25 mouse cellular contexts compared by ENCODE assay signal in genomic region chr10:99113533-99113932, GRCm38 (mm10). TPM values are rescaled to one million over a fixed set of nuclear protein-coding genes. Genes with fewer than 3 reads are reported as not detected.
DNase-seq lines count a peak whose midpoint lies in the region; ATAC-seq and TF ChIP-seq lines count a peak whose summit lies in the region.
"Had no signal": no experiment of that assay in that cellular context is flagged by ENCODE, and none has a peak within 500 bp of the region (broad histone marks: within the 10 kb centered on the region; RNA-seq: fewer than 3 reads in every experiment).

No protein-coding gene starts in this region.

- peak overlapping the region; percentile 28 for H3K4me2 ChIP-seq in intestine, postnatal 0 days (replicated peaks; ENCODE audit: low read depth)
- H3K4me2 ChIP-seq in stomach, embryonic 16.5 days (ENCODE audit: low read depth, low read length): peak overlapping the region; percentile 23
- H3K4me2 ChIP-seq: heart, embryonic 11.5 days; heart, embryonic 15.5 days; hindbrain, embryonic 15.5 days had no signal

- no peak for ATAC-seq in intestine, postnatal 0 days
- no peak for ATAC-seq in stomach, embryonic 16.5 days (ENCODE audit: insufficient read depth, low FRiP score)
- ATAC-seq: CD4-positive, CD25-positive, alpha-beta regulatory T cell, adult 4 months; forebrain, embryonic 16.5 days had no signal

- peak overlapping the region; percentile 36 for H3K27ac ChIP-seq in intestine, postnatal 0 days (ENCODE audit: low read depth, low read length)
- peak overlapping the region; percentile 90 for H3K27ac ChIP-seq in stomach, embryonic 16.5 days (ENCODE audit: low read length)
- H3K27ac ChIP-seq: embryonic facial prominence, embryonic 10.5 days; gastrocnemius, adult 2 months; heart, adult 2 months; heart, embryonic 15.5 days; hindbrain, embryonic 15.5 days had no signal

- H3K4me1 ChIP-seq in intestine, postnatal 0 days (replicated peaks; ENCODE audit: control insufficient read depth, insufficient read depth, low read length): peaks cover 8% of the 10 kb centered on the region
- H3K4me1 ChIP-seq in stomach, embryonic 16.5 days (ENCODE audit: control insufficient read depth, insufficient read depth, low read length): peaks cover 38% of the 10 kb centered on the region

- TF ChIP-seq CTCF in intestine, postnatal 0 days (IDR thresholded peaks at IDR 0.05; ENCODE audit: low read depth): no peak

- H3K9me3 ChIP-seq in intestine, postnatal 0 days (ENCODE audit: control insufficient read depth): no peaks in the 10 kb centered on the region
- H3K9me3 ChIP-seq in stomach, embryonic 16.5 days (replicated peaks; ENCODE audit: control insufficient read depth, low read length): peaks cover 9% of the 10 kb centered on the region
- H3K9me3 ChIP-seq: heart, embryonic 15.5 days; hindbrain, embryonic 15.5 days had no signal

- H3K27me3 ChIP-seq in intestine, postnatal 0 days (replicated peaks; ENCODE audit: control insufficient read depth, insufficient read depth, low read length): no peaks in the 10 kb centered on the region
- H3K27me3 ChIP-seq in stomach, embryonic 16.5 days (ENCODE audit: control insufficient read depth, insufficient read depth, low read length): no peaks in the 10 kb centered on the region
- H3K27me3 ChIP-seq: heart, embryonic 15.5 days; hindbrain, embryonic 15.5 days had no signal

- peak; percentile 18 for DNase-seq in heart, adult 11 months
- no peak for DNase-seq in heart, postnatal 36 days
- DNase-seq in left cerebral cortex, adult 11 months (ENCODE audit: low spot score): no peak
- DNase-seq in gastrocnemius, postnatal 14 days: no peak
- no peak for DNase-seq in left cerebral cortex, postnatal 36 days (ENCODE audit: low spot score in 2 of 2)
- DNase-seq: adrenal gland, adult 8-10 months; adrenal gland, postnatal 36 days; B cell, adult 2 months; cerebellum, adult 2 months; cerebellum, postnatal 10 days; gastrocnemius, adult 2 months; gastrocnemius, postnatal 36 days; heart, adult 2 months; heart, postnatal 14 days; kidney, adult 18-20 months had no signal

- no peak overlapping the region for H3K4me3 ChIP-seq in intestine, postnatal 0 days (ENCODE audit: low read depth, low read length)
- no peak overlapping the region for H3K4me3 ChIP-seq in stomach, embryonic 16.5 days (replicated peaks; ENCODE audit: low read length)
- H3K4me3 ChIP-seq: embryonic facial prominence, embryonic 10.5 days; gastrocnemius, adult 2 months; heart, adult 2 months; heart, embryonic 15.5 days; hindbrain, embryonic 15.5 days had no signal

- intact Hi-C loops in heart, postnatal 36 days (cut with DNase I): no loop called here
- intact Hi-C loops in gastrocnemius, postnatal 14 days (cut with DNase I; ENCODE audit: low total_unique reads): no loop called here
- intact Hi-C loops in left cerebral cortex, postnatal 36 days (cut with DNase I): no loop called here

- 22% methylated on average over 3 of the region's 3 CpGs for WGBS in intestine, postnatal 0 days
- 26% methylated on average over 3 of the region's 3 CpGs for WGBS in stomach, embryonic 16.5 days

- no peak overlapping the region for H3K9ac ChIP-seq in intestine, postnatal 0 days (ENCODE audit: low read depth, low read length)
- H3K9ac ChIP-seq in stomach, embryonic 16.5 days (ENCODE audit: low read length): peak overlapping the region; percentile 36; the same call in 1 of the 2 replicates
- H3K9ac ChIP-seq: heart, embryonic 15.5 days; hindbrain, embryonic 15.5 days had no signal

- peaks cover 7% of the 10 kb centered on the region for H3K36me3 ChIP-seq in intestine, postnatal 0 days (ENCODE audit: control insufficient read depth, insufficient read depth)
- H3K36me3 ChIP-seq in stomach, embryonic 16.5 days (ENCODE audit: control insufficient read depth, insufficient read depth, low read length): peaks cover 17% of the 10 kb centered on the region

RNA-seq across cellular contexts. Expression of gene Galnt4, which starts 5.6 kb away (rescaled TPM):
- 1 to 10 TPM; 3.1 to 3.4 TPM for total RNA-seq in heart, postnatal 36 days (2021)
- 12.9 and 13.2 TPM in 2 replicates for polyA plus RNA-seq in intestine, postnatal 0 days (2015; fragmentation: Nextera tagmentation; extraction: Ambion mirVana)
- polyA plus RNA-seq in stomach, embryonic 16.5 days (2015; fragmentation: Nextera tagmentation; extraction: Ambion mirVana): 41.9 and 44.6 TPM in 2 replicates
- total RNA-seq in gastrocnemius, postnatal 14 days (2021): 1 to 10 TPM; 3.0 to 3.5 TPM
- 1 to 10 TPM; 2.7 to 3.3 TPM for total RNA-seq in left cerebral cortex, postnatal 36 days (2021)

RNA-seq across cellular contexts. Expression of gene Poc1b, which starts 6.7 kb away (rescaled TPM):
- 1 to 10 TPM; 4.9 to 7.2 TPM for total RNA-seq in heart, postnatal 36 days (2021)
- 6.9 and 8.5 TPM in 2 replicates for polyA plus RNA-seq in intestine, postnatal 0 days (2015; fragmentation: Nextera tagmentation; extraction: Ambion mirVana)
- polyA plus RNA-seq in stomach, embryonic 16.5 days (2015; fragmentation: Nextera tagmentation; extraction: Ambion mirVana): 16.1 and 19.8 TPM in 2 replicates
- 1 to 10 TPM; 3.2 to 4.8 TPM for total RNA-seq in gastrocnemius, postnatal 14 days (2021)
- total RNA-seq in left cerebral cortex, postnatal 36 days (2021): 1 to 10 TPM; 6.0 to 8.3 TPM

RNA-seq across cellular contexts. Expression of gene Phxr2, which starts 12.6 kb away (rescaled TPM):
- total RNA-seq in heart, postnatal 36 days (2021): not detected
- polyA plus RNA-seq in intestine, postnatal 0 days (2015; fragmentation: Nextera tagmentation; extraction: Ambion mirVana): not detected in 2 replicates
- not detected in 2 replicates for polyA plus RNA-seq in stomach, embryonic 16.5 days (2015; fragmentation: Nextera tagmentation; extraction: Ambion mirVana)
- not detected for total RNA-seq in gastrocnemius, postnatal 14 days (2021)
- total RNA-seq in left cerebral cortex, postnatal 36 days (2021): not detected
- total RNA-seq: adrenal gland, adult 8-10 months; adrenal gland, postnatal 36 days; gastrocnemius, adult 2 months; gastrocnemius, postnatal 36 days; heart, adult 2 months; heart, postnatal 14 days had no signal
- polyA plus RNA-seq: cerebellum, adult 2 months; embryonic facial prominence, embryonic 14.5 days; heart, adult 2 months; heart, embryonic 11.5 days; heart, embryonic 15.5 days; hindbrain, embryonic 11.5 days; hindbrain, embryonic 15.5 days had no signal
